Mouse (Mus musculus) liver, embryonic 16.5 days (tissue): ENCODE results near the gene Calhm3. TPM values are rescaled to one million over a fixed set of nuclear protein-coding genes. Genes with fewer than 3 reads are reported as not detected.
A peak's percentile ranks its signal among the peaks of the same experiment; 100 is the strongest.

Experiments used
- ATAC-seq: fragments of 200-750 bp; cut with Nextera tagmentation; 2 replicates; pipeline ENCODE4 v1.8.0; 2017; ENCODE audit warnings: low read depth, mild to moderate bottlenecking, moderate number of reproducible peaks, moderate library complexity
- H3K27ac ChIP-seq: fragments of 300-500 bp; sonication (generic); 2 replicates; pipeline ENCODE4 v1.5.1; 2014; ENCODE audit warnings: mild to moderate bottlenecking, low read length
- H3K27me3 ChIP-seq: fragments of 300-500 bp; sonication (generic); 2 replicates; pipeline ENCODE4 v1.6.1; 2014; ENCODE audit warnings: low read depth, low read length, mixed read lengths; ENCODE audit not compliant: control insufficient read depth, insufficient read depth
- H3K36me3 ChIP-seq: fragments of 300-500 bp; sonication (generic); 2 replicates; pipeline ENCODE4 v1.6.1; 2014; ENCODE audit warnings: mild to moderate bottlenecking; ENCODE audit not compliant: control insufficient read depth, insufficient read depth
- H3K4me1 ChIP-seq: fragments of 300-500 bp; sonication (generic); 2 replicates; pipeline ENCODE4 v1.6.1; 2014; ENCODE audit warnings: low read depth, low read length, mixed read lengths; ENCODE audit not compliant: control insufficient read depth
- H3K4me2 ChIP-seq: fragments of 300-500 bp; sonication (generic); 2 replicates; pipeline ENCODE4 v1.6.1; 2014; ENCODE audit warnings: low read depth, low read length, mixed read lengths
- H3K4me3 ChIP-seq: fragments of 300-500 bp; sonication (generic); 2 replicates; pipeline ENCODE4 v1.5.1; 2014; ENCODE audit warnings: low read depth, mild to moderate bottlenecking, low read length
- H3K9ac ChIP-seq: fragments of 300-500 bp; sonication (generic); 2 replicates; pipeline ENCODE4 v1.6.1; 2014; ENCODE audit warnings: low read depth, low read length
- H3K9me3 ChIP-seq: fragments of 300-500 bp; sonication (generic); replicated peaks from 2 replicates; pipeline ENCODE4 v1.6.1; 2016; ENCODE audit warnings: low read length; ENCODE audit not compliant: control insufficient read depth
- WGBS: fragments of 180-500 bp; shearing (Covaris S2); extraction: QIAGEN DNeasy Blood & Tissue Kit; methylation state at CpG from one replicate; pipeline ENCODE4 v1.1.7; 2014; ENCODE audit not compliant: insufficient replicate concordance; 5-methylcytosine and 5-hydroxymethylcytosine counted together
- polyA plus RNA-seq: library from polyadenylated mRNA; unstranded; fragments of >200 nt; fragmentation: Nextera tagmentation; extraction: Ambion mirVana; gene quantifications from 2 replicates; pipeline ENCODE4 v1.2.1, GENCODE M21; 2015

The Calhm3 gene
- polyA plus RNA-seq, 1 experiment from 2014 or later, result not detected

- Histone ChIP-seq H3K27me3 (no peaks in the 10 kb centered on the region; the same call in 1 of the 2 replicates), H3K9ac (no peak overlapping the region), H3K27ac (no peak overlapping the region), H3K4me1 (no peaks in the 10 kb centered on the region), H3K9me3 (no peaks in the 10 kb centered on the region), H3K4me2 (no peak overlapping the region), H3K36me3 (no peaks in the 10 kb centered on the region), H3K4me3 (no peak overlapping the region)
- 37% methylated on average over 15 of the region's 15 CpGs for WGBS
- no peak for ATAC-seq
Measured at GRCm38 (mm10) chr19:47186514-47187275, 29.1 kb upstream of the Calhm3 start.

- Histone ChIP-seq H3K4me1 (no peaks in the 10 kb centered on the region), H3K4me2 (no peak overlapping the region), H3K27me3 (peaks cover 14% of the 10 kb centered on the region), H3K4me3 (no peak overlapping the region), H3K27ac (no peak overlapping the region), H3K9ac (no peak overlapping the region), H3K36me3 (no peaks in the 10 kb centered on the region), H3K9me3 (no peaks in the 10 kb centered on the region)
- WGBS, result 28% methylated on average over 4 of the region's 4 CpGs
- ATAC-seq, result no peak
Measured at GRCm38 (mm10) chr19:47184736-47185135, 27.2 kb upstream of the Calhm3 start.

DNA sequence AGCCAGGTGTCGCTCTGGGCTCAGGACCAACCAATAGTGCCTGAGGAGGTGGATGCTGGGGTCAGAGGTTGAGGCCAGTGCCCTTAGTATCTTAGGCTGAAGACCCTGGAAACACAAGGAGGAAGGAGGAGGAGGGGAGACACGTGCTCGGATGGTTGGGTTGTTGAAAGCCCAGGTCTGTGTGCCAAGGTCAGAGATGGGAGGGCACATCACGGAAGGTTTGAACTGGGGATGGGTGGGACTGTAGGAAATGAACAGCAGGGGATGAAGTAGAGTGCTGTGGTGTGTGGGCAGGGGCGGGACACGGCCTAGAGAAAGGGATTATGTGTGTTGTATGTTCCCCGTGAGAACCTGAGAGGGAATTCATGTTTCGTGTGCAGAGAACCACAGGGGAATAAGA lies 26.7 kb upstream of the Calhm3 start:
- Histone ChIP-seq H3K36me3 (no peaks in the 10 kb centered on the region), H3K27me3 (peaks cover 19% of the 10 kb centered on the region), H3K9me3 (no peaks in the 10 kb centered on the region), H3K4me3 (no peak overlapping the region), H3K27ac (no peak overlapping the region), H3K9ac (no peak overlapping the region), H3K4me2 (no peak overlapping the region), H3K4me1 (no peaks in the 10 kb centered on the region; the same call in 1 of the 2 replicates)
- WGBS, result 47% methylated on average over 8 of the region's 8 CpGs
- no peak for ATAC-seq

DNA sequence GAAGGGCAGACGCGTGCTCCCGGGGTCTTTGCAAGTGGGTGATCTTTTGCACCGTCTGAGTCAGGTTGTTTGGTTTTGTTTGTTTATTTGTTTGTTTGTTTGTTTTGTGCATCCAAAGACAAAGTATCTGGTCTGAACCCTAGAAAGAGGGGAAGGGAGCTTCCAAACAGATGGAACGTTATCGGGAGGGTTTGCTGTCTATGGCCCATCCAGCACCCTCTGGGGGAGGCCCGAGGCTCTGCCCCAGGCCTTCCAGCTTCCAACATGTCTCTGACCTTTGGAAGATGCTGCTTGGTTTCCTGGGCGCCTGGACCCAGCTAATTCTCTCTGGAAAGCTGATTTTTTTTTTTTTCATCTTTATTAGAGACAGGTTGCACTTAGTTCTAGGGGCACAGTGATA lies 22.4 kb upstream of the Calhm3 start:
- no peak overlapping the region for H3K4me3 ChIP-seq
- ATAC-seq, result no peak
- no peaks in the 10 kb centered on the region for H3K9me3 ChIP-seq
- no peak overlapping the region for H3K9ac ChIP-seq
- H3K36me3 ChIP-seq, result no peaks in the 10 kb centered on the region
- no peak overlapping the region for H3K27ac ChIP-seq
- no peaks in the 10 kb centered on the region; the same call in 1 of the 2 replicates for H3K4me1 ChIP-seq
- H3K4me2 ChIP-seq, result no peak overlapping the region
- 15% methylated on average over 8 of the region's 8 CpGs for WGBS
- peaks cover 40% of the 10 kb centered on the region for H3K27me3 ChIP-seq

DNA sequence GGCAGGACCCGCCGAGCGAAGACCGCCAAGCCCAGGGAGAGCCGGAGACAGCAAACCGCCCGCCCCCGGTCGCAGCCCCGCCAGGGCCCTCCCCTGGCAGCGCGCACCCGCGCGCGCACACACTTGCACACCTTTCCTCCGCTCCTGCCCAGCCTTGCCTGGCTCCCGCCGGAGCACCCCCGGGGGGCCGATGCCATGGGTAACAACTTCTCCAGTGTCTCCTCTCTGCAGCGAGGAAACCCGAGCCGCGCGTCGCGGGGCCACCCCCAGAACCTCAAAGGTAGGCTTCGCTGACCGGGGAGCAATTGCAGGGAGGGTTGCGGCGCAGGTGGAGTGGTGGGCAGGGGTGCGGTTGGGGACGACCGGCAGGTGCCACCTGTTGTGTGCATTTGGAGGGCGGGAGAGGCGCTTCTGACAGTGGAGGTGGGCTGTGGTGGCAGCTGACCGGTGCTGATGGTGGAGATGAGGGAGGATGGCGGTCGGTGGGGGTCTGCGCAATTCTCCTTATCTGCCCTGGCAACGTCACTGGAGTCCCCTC lies 21.8 kb upstream of the Calhm3 start:
- Histone ChIP-seq H3K4me1 (no peaks in the 10 kb centered on the region; the same call in 1 of the 2 replicates), H3K27me3 (peaks cover 40% of the 10 kb centered on the region), H3K36me3 (no peaks in the 10 kb centered on the region), H3K9me3 (no peaks in the 10 kb centered on the region), H3K27ac (no peak overlapping the region), H3K4me2 (peak overlapping the region; percentile 79), H3K9ac (no peak overlapping the region), H3K4me3 (peak overlapping the region; percentile 56)
- 2% methylated on average over 26 of the region's 42 CpGs for WGBS
- ATAC-seq, result no peak

DNA sequence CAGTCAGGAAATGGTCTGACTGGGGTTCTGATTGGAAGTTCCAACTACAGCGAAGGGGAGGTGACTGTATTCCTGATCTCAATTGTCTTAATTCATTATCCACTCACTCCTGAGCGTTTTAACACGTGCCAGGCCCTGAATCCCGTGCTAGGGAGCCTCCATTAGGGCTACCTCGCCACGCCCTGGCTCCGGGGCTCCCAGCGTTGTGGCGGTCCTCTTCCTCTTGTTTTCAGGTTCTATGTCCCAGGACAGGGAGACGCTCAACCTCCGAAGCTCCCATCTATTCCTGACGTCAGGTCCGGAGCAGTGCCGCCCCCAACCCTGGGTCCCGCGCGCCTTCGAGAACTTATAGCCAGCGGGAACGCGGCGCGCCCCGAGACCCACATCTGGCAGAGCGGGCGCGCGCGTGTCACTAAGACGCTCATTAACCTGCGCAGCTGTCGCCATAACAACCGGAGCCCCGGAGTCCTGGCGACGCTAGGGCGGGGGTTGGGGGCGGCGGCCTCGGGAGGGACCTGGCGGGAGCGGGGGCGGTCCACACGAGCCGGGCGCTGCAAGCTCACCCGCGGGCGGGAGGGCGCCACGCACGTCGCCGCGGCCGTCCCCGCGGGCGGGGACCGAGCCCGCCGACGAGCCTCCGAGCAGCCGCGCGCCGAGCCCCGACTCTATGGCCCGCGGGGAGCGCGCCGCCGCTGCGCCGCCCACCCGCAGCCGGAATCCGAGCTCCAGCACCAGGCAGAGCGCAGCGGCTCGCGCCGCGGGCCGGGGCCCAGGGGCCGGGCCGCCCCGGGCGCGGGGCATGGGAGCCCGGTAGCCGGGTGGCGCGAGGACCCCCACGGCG lies 21.1 kb upstream of the Calhm3 start, which contains the start of gene Neurl1a:
Gene Neurl1a, plus strand, starts transcription at position 390 of the 841 bp plus-strand sequence.
- peak within 1 kb of the TSS; percentile 56 for H3K4me3 ChIP-seq
- no peaks in the 10 kb centered on the region for H3K36me3 ChIP-seq
- no peak within 1 kb of the TSS for H3K9ac ChIP-seq
- no peak for ATAC-seq
- H3K27ac ChIP-seq, result no peak within 1 kb of the TSS
- WGBS, result under 1% methylated on average over 58 of the region's 98 CpGs
- H3K27me3 ChIP-seq, result peaks cover 40% of the 10 kb centered on the region
- peak within 1 kb of the TSS; percentile 79 for H3K4me2 ChIP-seq
- no peaks in the 10 kb centered on the region for H3K9me3 ChIP-seq
- no peaks in the 10 kb centered on the region; the same call in 1 of the 2 replicates for H3K4me1 ChIP-seq

- Histone ChIP-seq H3K36me3 (no peaks in the 10 kb centered on the region), H3K27ac (no peak overlapping the region), H3K9me3 (no peaks in the 10 kb centered on the region), H3K4me2 (peak overlapping the region; percentile 79; the same call in 1 of the 2 replicates), H3K4me3 (peak overlapping the region; percentile 56; the same call in 1 of the 2 replicates), H3K27me3 (peaks cover 40% of the 10 kb centered on the region), H3K9ac (no peak overlapping the region), H3K4me1 (no peaks in the 10 kb centered on the region; the same call in 1 of the 2 replicates)
- 17% methylated on average over 10 of the region's 10 CpGs for WGBS
- ATAC-seq, result no peak
Measured at GRCm38 (mm10) chr19:47178001-47178400, 20.4 kb upstream of the Calhm3 start.

GRCm38 (mm10) chr19:47176916-47177505 lies 19.4 kb upstream of the Calhm3 start:
- WGBS, result 55% methylated on average over 2 of the region's 2 CpGs
- Histone ChIP-seq H3K9me3 (no peaks in the 10 kb centered on the region), H3K9ac (no peak overlapping the region), H3K4me3 (no peak overlapping the region), H3K4me1 (no peaks in the 10 kb centered on the region; the same call in 1 of the 2 replicates), H3K36me3 (no peaks in the 10 kb centered on the region), H3K27ac (no peak overlapping the region), H3K4me2 (no peak overlapping the region), H3K27me3 (peaks cover 40% of the 10 kb centered on the region)
- no peak for ATAC-seq
